Comparison of ENCODE assay signal across 20 mouse cellular contexts in genomic region chr14:75858181-75858580, GRCm38 (mm10). TPM values are rescaled to one million over a fixed set of nuclear protein-coding genes. Genes with fewer than 3 reads are reported as not detected.
DNase-seq lines count a peak whose midpoint lies in the region; ATAC-seq and TF ChIP-seq lines count a peak whose summit lies in the region.
"Had no signal": no experiment of that assay in that cellular context is flagged by ENCODE, and none has a peak within 500 bp of the region (broad histone marks: within the 10 kb centered on the region; RNA-seq: fewer than 3 reads in every experiment).

No protein-coding gene starts in this region.

- no peak for TF ChIP-seq POLR2A in heart, adult 2 months (IDR thresholded peaks at IDR 0.05; ENCODE audit: insufficient read depth, low read depth, low read length)

- ATAC-seq in heart, embryonic 12.5 days (ENCODE audit: insufficient number of reproducible peaks, low FRiP score) = no peak
- ATAC-seq in heart, embryonic 14.5 days (ENCODE audit: insufficient number of reproducible peaks, insufficient read depth, low FRiP score, low read depth) = no peak
- peak; percentile 52; the same call in 1 of the 2 replicates for ATAC-seq in heart, embryonic 16.5 days (replicated peaks; ENCODE audit: extremely low read depth, insufficient read depth, low FRiP score)
- ATAC-seq: forebrain, embryonic 13.5 days; forebrain, embryonic 15.5 days had no signal

- 0 out of 2 replicates have a peak overlapping the region, but pooled peaks have one; percentile 14 for H3K4me2 ChIP-seq in heart, embryonic 12.5 days
- 0 out of 2 replicates have a peak overlapping the region, but pooled peaks have one; percentile 11 for H3K4me2 ChIP-seq in heart, embryonic 14.5 days (ENCODE audit: low read length)
- H3K4me2 ChIP-seq in heart, embryonic 16.5 days (ENCODE audit: low read depth, low read length) = no peak overlapping the region
- H3K4me2 ChIP-seq: embryonic facial prominence, embryonic 12.5 days; forebrain, embryonic 13.5 days; forebrain, embryonic 15.5 days had no signal

- intact Hi-C loops in heart, adult 2 months (cut with DNase I) = no loop called here
- intact Hi-C loops in heart, postnatal 25 days (cut with DNase I) = no loop called here

- H3K79me2 ChIP-seq in heart, adult 2 months (replicated peaks; ENCODE audit: control insufficient read depth, insufficient read depth, low read length) = no peaks in the 10 kb centered on the region

- H3K9ac ChIP-seq in heart, embryonic 12.5 days = no peak overlapping the region
- no peak overlapping the region for H3K9ac ChIP-seq in heart, embryonic 14.5 days (ENCODE audit: low read length)
- H3K9ac ChIP-seq in heart, adult 2 months (ENCODE audit: low read depth, low read length) = no peak overlapping the region
- no peak overlapping the region for H3K9ac ChIP-seq in heart, embryonic 16.5 days (ENCODE audit: low read length)
- H3K9ac ChIP-seq: embryonic facial prominence, embryonic 12.5 days; forebrain, embryonic 13.5 days; forebrain, embryonic 15.5 days had no signal

- TF ChIP-seq EP300 in heart, adult 2 months (IDR thresholded peaks at IDR 0.05; ENCODE audit: insufficient read depth, low read depth, low read length) = no peak

- no peak for DNase-seq in heart, adult 9 months (ENCODE audit: low spot score in 2 of 2)
- DNase-seq in heart, adult 2 months = no peak
- DNase-seq in heart, postnatal 25 days (ENCODE audit: low spot score) = no peak
- peak; percentile 60 for DNase-seq in A20 (ENCODE audit: low read depth, low spot score)
- DNase-seq in adrenal gland, adult 8-10 months = no peak
- DNase-seq: adrenal gland, adult 2 months; adrenal gland, postnatal 14 days; adrenal gland, postnatal 36 days; cerebellum, adult 11-12 months; cerebellum, adult 2 months; cerebellum, adult 9-10 months; cerebellum, postnatal 10 days; cerebellum, postnatal 25 days had no signal

- no peak for TF ChIP-seq CTCF in heart, adult 2 months (IDR thresholded peaks at IDR 0.05)

- H3K27ac ChIP-seq in heart, embryonic 12.5 days (ENCODE audit: poor library complexity, severe bottlenecking) = peak overlapping the region; percentile 57; the same call in 1 of the 2 replicates
- peak overlapping the region in 1 of 2 experiments; percentile 53; a peak in 2 of 4 replicates for H3K27ac ChIP-seq in heart, embryonic 14.5 days (replicated peaks in 1 of 2; ENCODE audit: control insufficient read depth in 1 of 2, insufficient read depth in 1 of 2, low read depth in 2 of 2, low read length in 2 of 2)
- H3K27ac ChIP-seq in heart, adult 2 months = no peak overlapping the region
- peak overlapping the region; percentile 25; the same call in 1 of the 2 replicates for H3K27ac ChIP-seq in heart, embryonic 16.5 days (ENCODE audit: low read length)
- H3K27ac ChIP-seq: embryonic facial prominence, embryonic 10.5 days; embryonic facial prominence, embryonic 12.5 days; forebrain, embryonic 13.5 days; forebrain, embryonic 15.5 days had no signal

- no peaks in the 10 kb centered on the region for H3K27me3 ChIP-seq in heart, embryonic 12.5 days (replicated peaks)
- no peaks in the 10 kb centered on the region for H3K27me3 ChIP-seq in heart, embryonic 14.5 days (ENCODE audit: control insufficient read depth, insufficient read depth, low read length)
- H3K27me3 ChIP-seq in heart, adult 2 months (ENCODE audit: control insufficient read depth, insufficient read depth, low read length) = no peaks in the 10 kb centered on the region
- no peaks in the 10 kb centered on the region for H3K27me3 ChIP-seq in heart, embryonic 16.5 days (ENCODE audit: control insufficient read depth, insufficient read depth, low read length)
- H3K27me3 ChIP-seq: embryonic facial prominence, embryonic 12.5 days; forebrain, embryonic 13.5 days; forebrain, embryonic 15.5 days had no signal

- H3K36me3 ChIP-seq in heart, embryonic 12.5 days = peaks cover 16% of the 10 kb centered on the region
- H3K36me3 ChIP-seq in heart, embryonic 14.5 days (ENCODE audit: control insufficient read depth, insufficient read depth, low read length) = peaks cover 11% of the 10 kb centered on the region; the same call in 1 of the 2 replicates
- no peaks in the 10 kb centered on the region for H3K36me3 ChIP-seq in heart, adult 2 months (ENCODE audit: control insufficient read depth, insufficient read depth, low read length)
- H3K36me3 ChIP-seq in heart, embryonic 16.5 days (ENCODE audit: control insufficient read depth, insufficient read depth) = peaks cover 7% of the 10 kb centered on the region; the same call in 1 of the 2 replicates
- H3K36me3 ChIP-seq: embryonic facial prominence, embryonic 12.5 days had no signal

- WGBS in heart, embryonic 12.5 days = 30% methylated on average over 2 of the region's 2 CpGs
- WGBS in heart, embryonic 14.5 days = 16% methylated on average over 2 of the region's 2 CpGs
- WGBS in heart, adult 2 months = 39% methylated on average over 2 of the region's 2 CpGs
- WGBS in heart, embryonic 16.5 days = 24% methylated on average over 2 of the region's 2 CpGs

- H3K9me3 ChIP-seq in heart, embryonic 12.5 days (replicated peaks) = peaks cover 8% of the 10 kb centered on the region
- 0 out of 2 replicates have a peak, but pooled peaks cover 6% of the 10 kb centered on the region for H3K9me3 ChIP-seq in heart, embryonic 14.5 days (ENCODE audit: control insufficient read depth, low read length)
- H3K9me3 ChIP-seq in heart, embryonic 16.5 days (replicated peaks; ENCODE audit: control insufficient read depth, low read length) = peaks cover 3% of the 10 kb centered on the region
- H3K9me3 ChIP-seq: embryonic facial prominence, embryonic 12.5 days; forebrain, embryonic 13.5 days; forebrain, embryonic 15.5 days had no signal

- no peak overlapping the region for H3K4me3 ChIP-seq in heart, embryonic 12.5 days
- H3K4me3 ChIP-seq in heart, embryonic 14.5 days (ENCODE audit: control insufficient read depth in 1 of 2, insufficient read depth in 1 of 2, low read depth in 1 of 2, low read length in 2 of 2) = no peak overlapping the region
- H3K4me3 ChIP-seq in heart, adult 2 months = no peak overlapping the region
- no peak overlapping the region for H3K4me3 ChIP-seq in heart, embryonic 16.5 days (ENCODE audit: low read length)
- H3K4me3 ChIP-seq: embryonic facial prominence, embryonic 10.5 days; embryonic facial prominence, embryonic 12.5 days; forebrain, embryonic 13.5 days; forebrain, embryonic 15.5 days had no signal

- peaks cover 21% of the 10 kb centered on the region for H3K4me1 ChIP-seq in heart, embryonic 12.5 days (replicated peaks)
- H3K4me1 ChIP-seq in heart, embryonic 14.5 days (ENCODE audit: control insufficient read depth in 2 of 2, insufficient read depth in 2 of 2, low read length in 2 of 2) = peaks cover 8 to 10% of the 10 kb centered on the region in 2 experiments; a peak in 2 of 4 replicates
- peaks cover 3% of the 10 kb centered on the region; the same call in 1 of the 2 replicates for H3K4me1 ChIP-seq in heart, adult 2 months (ENCODE audit: control insufficient read depth, insufficient read depth, low read length)
- H3K4me1 ChIP-seq in heart, embryonic 16.5 days (ENCODE audit: control insufficient read depth, insufficient read depth, low read length) = peaks cover 7% of the 10 kb centered on the region
- H3K4me1 ChIP-seq: embryonic facial prominence, embryonic 12.5 days; forebrain, embryonic 13.5 days; forebrain, embryonic 15.5 days had no signal

RNA-seq across cellular contexts. Expression of gene Tpt1, which starts 13.3 kb away (rescaled TPM):
- 921 and 928 TPM in 2 replicates for polyA plus RNA-seq in heart, embryonic 12.5 days (2016; fragmentation: Nextera tagmentation; extraction: Ambion mirVana)
- 1,091 and 1,152 TPM in 2 replicates for polyA plus RNA-seq in heart, embryonic 14.5 days (2014; fragmentation: Nextera tagmentation; extraction: Ambion mirVana)
- 1,000 to 10,000 TPM; 2,957 to 3,343 TPM for total RNA-seq in heart, adult 2 months (2021)
- polyA plus RNA-seq in heart, adult 2 months (2012; rRNA removed) = 1,003 and 1,026 TPM in 2 replicates
- polyA plus RNA-seq in heart, embryonic 16.5 days (2015; fragmentation: Nextera tagmentation; extraction: Ambion mirVana) = 770 and 775 TPM in 2 replicates
- total RNA-seq in heart, postnatal 25 days (2021) = 1,000 to 10,000 TPM; 2,885 to 3,154 TPM
- 1,000 to 10,000 TPM; 2,109 to 2,569 (median 2,425) TPM for total RNA-seq in adrenal gland, adult 8-10 months (2022)
